Mouse (Mus musculus): Measurements from ENCODE around the gene Mtor.

DNA sequence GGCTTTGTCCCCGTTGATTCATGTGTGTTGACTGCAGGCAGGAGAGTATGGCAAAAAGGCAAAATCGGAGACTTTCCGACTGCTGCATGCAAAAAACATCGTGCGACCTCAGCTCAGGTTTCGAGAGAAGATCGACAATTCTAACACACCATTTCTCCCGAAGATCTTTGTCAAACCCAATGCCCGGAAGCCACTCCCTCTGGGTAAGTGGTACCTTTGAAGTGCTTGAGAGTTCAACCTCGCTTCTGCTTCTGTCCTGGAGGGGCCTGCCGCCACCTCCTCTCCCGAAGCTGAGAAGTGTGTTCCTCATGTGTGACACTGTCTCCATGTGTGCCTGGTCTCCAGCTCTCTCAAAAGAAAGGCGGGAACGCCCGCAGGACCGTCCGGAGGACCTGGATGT lies 114.3 kb downstream of the Mtor start:
- TF ChIP-seq CTCF (IDR thresholded peaks at IDR 0.05; ENCODE audit: low read depth): no peak
- TF ChIP-seq EP300 (optimal IDR thresholded peaks at IDR 0.05): no peak
